Mouse (Mus musculus): Measurements from ENCODE around the gene Gm45717. TPM values are rescaled to one million over a fixed set of nuclear protein-coding genes. Genes with fewer than 3 reads are reported as not detected.

Gm45717 gene
- polyA plus RNA-seq, 1 experiment from 2014 or later: not detected

DNA sequence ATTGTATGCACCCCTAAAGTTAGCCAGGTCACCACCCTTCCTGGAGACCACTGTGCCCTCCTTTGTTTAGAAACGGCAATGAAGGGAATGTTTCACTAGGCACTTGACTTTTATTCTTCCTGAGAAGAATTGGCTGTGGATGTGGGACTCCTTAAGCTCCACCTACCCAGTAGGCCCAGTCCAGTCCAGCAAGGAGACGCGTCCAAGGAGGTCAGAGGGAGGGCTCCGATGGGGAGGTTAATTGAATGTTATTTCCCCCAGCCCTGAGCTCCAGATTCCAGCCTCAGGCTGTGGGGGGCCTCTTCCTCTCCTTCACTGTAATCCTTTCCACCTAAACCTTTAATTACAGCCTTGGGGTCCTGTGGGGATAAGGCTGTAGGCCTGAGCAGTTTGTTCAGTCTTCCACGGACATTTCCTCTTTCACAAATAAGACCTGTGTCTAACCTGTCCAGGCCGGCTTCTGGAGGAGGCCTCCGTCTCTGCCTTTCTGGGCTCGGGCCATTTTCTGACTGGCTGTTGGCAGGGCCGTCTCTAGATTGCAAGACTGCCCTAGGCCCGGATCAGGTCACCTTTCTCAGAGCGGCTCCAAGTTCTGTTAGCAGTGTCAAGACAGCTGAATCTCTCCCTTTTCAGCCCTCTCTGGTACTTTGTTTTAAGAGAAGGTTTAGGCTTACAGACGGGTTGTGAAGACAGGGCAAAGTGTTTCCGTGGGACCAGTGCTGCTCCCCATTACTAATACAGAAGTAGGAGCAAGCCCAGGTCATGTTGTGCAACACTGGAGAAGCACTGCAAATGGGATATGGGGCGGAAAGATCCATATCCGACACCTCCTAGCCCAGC is 53.5 kb downstream of the Gm45717 start:
- Histone ChIP-seq H3K27ac (ENCODE audit: low read depth, low read length) (no peak overlapping the region), H3K36me3 (ENCODE audit: control insufficient read depth, insufficient read depth, low read length) (peaks cover 14% of the 10 kb centered on the region), H3K9me3 (ENCODE audit: control insufficient read depth, low read length) (no peaks in the 10 kb centered on the region), H3K4me1 (replicated peaks; ENCODE audit: control insufficient read depth, insufficient read depth, low read length) (no peaks in the 10 kb centered on the region; the same call in 1 of the 2 replicates), H3K27me3 (replicated peaks; ENCODE audit: control insufficient read depth, insufficient read depth, low read length) (no peaks in the 10 kb centered on the region), H3K9ac (ENCODE audit: low read depth, low read length) (no peak overlapping the region), H3K4me3 (ENCODE audit: low read depth, low read length) (no peak overlapping the region), H3K4me2 (no peak overlapping the region)
- no peak for DNase-seq (ENCODE audit: low spot score)
- 80% methylated on average over 15 of the region's 15 CpGs for WGBS
- no peak for ATAC-seq (replicated peaks; ENCODE audit: low FRiP score)

DNA sequence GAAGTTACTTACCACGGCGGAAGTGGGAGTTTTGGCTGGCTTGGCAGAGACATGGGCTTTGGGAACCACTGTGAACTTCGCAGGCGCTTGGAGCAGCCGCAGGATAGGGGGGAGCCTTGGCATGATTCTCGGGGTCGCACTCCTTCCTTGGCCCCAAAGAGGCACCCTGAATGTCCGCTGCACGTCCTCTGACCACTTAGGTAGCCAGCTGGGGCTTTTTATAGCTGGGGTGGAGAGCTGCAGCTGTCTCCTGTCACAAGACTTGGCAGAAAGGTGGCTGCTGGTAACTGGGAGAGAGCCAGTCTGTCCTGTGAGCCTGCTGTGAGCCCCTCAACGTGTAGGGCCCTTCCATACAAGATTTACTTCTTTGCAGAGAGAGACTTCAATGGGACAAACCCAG is 55.5 kb downstream of the Gm45717 start, which contains the start of gene Cox8b:
TSS of gene Cox8b (minus strand) at position 227 of the 400 bp plus-strand sequence.
- no peak within 1 kb of the TSS for H3K4me2 ChIP-seq
- no peaks in the 10 kb centered on the region for H3K27me3 ChIP-seq (replicated peaks; ENCODE audit: control insufficient read depth, insufficient read depth, low read length)
- WGBS: 77% methylated on average over 10 of the region's 10 CpGs
- no peak within 1 kb of the TSS for H3K4me3 ChIP-seq (ENCODE audit: low read depth, low read length)
- H3K9ac ChIP-seq (ENCODE audit: low read depth, low read length): no peak within 1 kb of the TSS
- H3K36me3 ChIP-seq (ENCODE audit: control insufficient read depth, insufficient read depth, low read length): peaks cover 16% of the 10 kb centered on the region
- ATAC-seq (replicated peaks; ENCODE audit: low FRiP score): no peak
- DNase-seq (ENCODE audit: low spot score): no peak
- H3K27ac ChIP-seq (ENCODE audit: low read depth, low read length): no peak within 1 kb of the TSS
- no peaks in the 10 kb centered on the region for H3K4me1 ChIP-seq (replicated peaks; ENCODE audit: control insufficient read depth, insufficient read depth, low read length)
- no peaks in the 10 kb centered on the region for H3K9me3 ChIP-seq (ENCODE audit: control insufficient read depth, low read length)

Other genes starting within 250 kb of the Gm45717 start
- gene Cyp2e1, start 192.2 kb downstream of the Gm45717 start, polyA plus RNA-seq (2014; fragmentation: Nextera tagmentation; extraction: Ambion mirVana): not detected in 2 replicates
- gene Syce1, start 168.1 kb downstream of the Gm45717 start, polyA plus RNA-seq (2014; fragmentation: Nextera tagmentation; extraction: Ambion mirVana): 0.58 TPM in 1 of 2 replicates, not detected in the other
- gene Zfp941, start 133.8 kb downstream of the Gm45717 start, polyA plus RNA-seq (2014; fragmentation: Nextera tagmentation; extraction: Ambion mirVana): 0.63 and 0.96 TPM in 2 replicates
- 2.7 and 3.7 TPM in 2 replicates for gene Urah, start 120.9 kb downstream of the Gm45717 start, polyA plus RNA-seq (2014; fragmentation: Nextera tagmentation; extraction: Ambion mirVana)
- not detected in 2 replicates for gene Scgb1c1, start 110.4 kb downstream of the Gm45717 start, polyA plus RNA-seq (2014; fragmentation: Nextera tagmentation; extraction: Ambion mirVana)
- not detected in 2 replicates for gene Odf3, start 108.1 kb downstream of the Gm45717 start, polyA plus RNA-seq (2014; fragmentation: Nextera tagmentation; extraction: Ambion mirVana)
- gene Gm45785, start 99.6 kb downstream of the Gm45717 start, polyA plus RNA-seq (2014; fragmentation: Nextera tagmentation; extraction: Ambion mirVana): not detected in 2 replicates
- 44.3 and 45.4 TPM in 2 replicates for gene Ric8a, start 99.0 kb downstream of the Gm45717 start, polyA plus RNA-seq (2014; fragmentation: Nextera tagmentation; extraction: Ambion mirVana)
- 21.5 and 25.1 TPM in 2 replicates for gene Bet1l, start 98.4 kb downstream of the Gm45717 start, polyA plus RNA-seq (2014; fragmentation: Nextera tagmentation; extraction: Ambion mirVana)
- 162 and 183 TPM in 2 replicates for gene Psmd13, start 74.0 kb downstream of the Gm45717 start, polyA plus RNA-seq (2014; fragmentation: Nextera tagmentation; extraction: Ambion mirVana)
- gene Sirt3, start 73.6 kb downstream of the Gm45717 start, polyA plus RNA-seq (2014; fragmentation: Nextera tagmentation; extraction: Ambion mirVana): 19.9 and 24.5 TPM in 2 replicates
- 0.97 TPM in 1 of 2 replicates, not detected in the other for gene Cox8b, start 55.5 kb downstream of the Gm45717 start, polyA plus RNA-seq (2014; fragmentation: Nextera tagmentation; extraction: Ambion mirVana)
- 1.3 and 1.9 TPM in 2 replicates for gene Nlrp6, start 35.0 kb downstream of the Gm45717 start, polyA plus RNA-seq (2014; fragmentation: Nextera tagmentation; extraction: Ambion mirVana)
- gene Pgghg, start 14.5 kb downstream of the Gm45717 start, polyA plus RNA-seq (2014; fragmentation: Nextera tagmentation; extraction: Ambion mirVana): 13.1 and 13.2 TPM in 2 replicates
- 0.58 and 0.60 TPM in 2 replicates for gene Ifitm5, start 5.6 kb downstream of the Gm45717 start, polyA plus RNA-seq (2014; fragmentation: Nextera tagmentation; extraction: Ambion mirVana)
- gene Ifitm2, start 50 bp upstream of the Gm45717 start, polyA plus RNA-seq (2014; fragmentation: Nextera tagmentation; extraction: Ambion mirVana): 478 and 500 TPM in 2 replicates
- 32.7 and 33.5 TPM in 2 replicates for gene Ifitm1, start 11.3 kb upstream of the Gm45717 start, polyA plus RNA-seq (2014; fragmentation: Nextera tagmentation; extraction: Ambion mirVana)
- 45.0 and 47.5 TPM in 2 replicates for gene Ifitm3, start 54.8 kb upstream of the Gm45717 start, polyA plus RNA-seq (2014; fragmentation: Nextera tagmentation; extraction: Ambion mirVana)
- 0.90 and 0.97 TPM in 2 replicates for gene Ifitm6, start 62.0 kb upstream of the Gm45717 start, polyA plus RNA-seq (2014; fragmentation: Nextera tagmentation; extraction: Ambion mirVana)
- gene Gm17387, start 73.2 kb upstream of the Gm45717 start, polyA plus RNA-seq (2014; fragmentation: Nextera tagmentation; extraction: Ambion mirVana): not detected in 2 replicates
- gene B4galnt4, start 105.2 kb upstream of the Gm45717 start, polyA plus RNA-seq (2014; fragmentation: Nextera tagmentation; extraction: Ambion mirVana): 3.4 and 4.7 TPM in 2 replicates
- 1.9 and 2.7 TPM in 2 replicates for gene Pkp3, start 122.3 kb upstream of the Gm45717 start, polyA plus RNA-seq (2014; fragmentation: Nextera tagmentation; extraction: Ambion mirVana)
- 21.4 and 23.5 TPM in 2 replicates for gene Sigirr, start 144.6 kb upstream of the Gm45717 start, polyA plus RNA-seq (2014; fragmentation: Nextera tagmentation; extraction: Ambion mirVana)
- gene Ano9, start 161.9 kb upstream of the Gm45717 start, polyA plus RNA-seq (2014; fragmentation: Nextera tagmentation; extraction: Ambion mirVana): 0.09 and 0.41 TPM in 2 replicates
- gene Ptdss2, start 166.4 kb upstream of the Gm45717 start, polyA plus RNA-seq (2014; fragmentation: Nextera tagmentation; extraction: Ambion mirVana): 134 and 147 TPM in 2 replicates
- gene Rnh1, start 216.9 kb upstream of the Gm45717 start, polyA plus RNA-seq (2014; fragmentation: Nextera tagmentation; extraction: Ambion mirVana): 91.2 and 93.7 TPM in 2 replicates
- 112 and 118 TPM in 2 replicates for gene Hras, start 238.1 kb upstream of the Gm45717 start, polyA plus RNA-seq (2014; fragmentation: Nextera tagmentation; extraction: Ambion mirVana)
- 20.8 and 20.9 TPM in 2 replicates for gene Lrrc56, start 238.2 kb upstream of the Gm45717 start, polyA plus RNA-seq (2014; fragmentation: Nextera tagmentation; extraction: Ambion mirVana)

All from liver, embryonic 11.5 days (tissue).